Mouse (Mus musculus) megakaryocyte, embryonic 14.5 days (primary cell): ENCODE results near the gene Gm21985.

Source experiments
- FLI1 ChIP-seq: IDR thresholded peaks from 2 replicates; pipeline ENCODE4 v1.6.1; 2012; ENCODE audit warnings: low read length, inconsistent platforms, mixed read lengths
- GATA1 ChIP-seq: IDR thresholded peaks from 3 replicates; pipeline ENCODE4 v1.6.1; 2012; ENCODE audit warnings: mixed read lengths, low read length, inconsistent platforms, borderline replicate concordance

- TF ChIP-seq GATA1 (no peak), FLI1 (no peak)
Observed at GRCm38 (mm10) chr2:112332051-112332898, 66.2 kb downstream of the Gm21985 start.
